Mouse (Mus musculus): ENCODE results near the gene Prss37.

The Prss37 gene

GRCm38 (mm10) chr6:40519408-40519807 is at the start of gene Prss37:
Gene Prss37 (minus strand): TSS chr6:40519508.
- DNase-seq (ENCODE audit: low spot score) = no peak

GRCm38 (mm10) chr6:40554950-40555349 is 35.6 kb upstream of the Prss37 start, which contains the start of gene Olfr461:
Gene Olfr461 (minus strand): TSS chr6:40555050.
- no peak for DNase-seq (ENCODE audit: low spot score)

- no peak for DNase-seq (ENCODE audit: low spot score)
Measured at GRCm38 (mm10) chr6:40544690-40545089, 25.4 kb upstream of the Prss37 start.

GRCm38 (mm10) chr6:40493229-40493628 is 26.1 kb downstream of the Prss37 start, which contains the start of gene Tas2r108:
Gene Tas2r108 (plus strand): TSS chr6:40493529.
- DNase-seq (ENCODE audit: low spot score) = no peak

- no peak for DNase-seq (ENCODE audit: low spot score)
Measured at GRCm38 (mm10) chr6:40490933-40491332, 28.4 kb downstream of the Prss37 start, which contains the start of gene Tas2r137. Gene Tas2r137 (plus strand): TSS chr6:40491233.

GRCm38 (mm10) chr6:40482318-40482717 is 37.0 kb downstream of the Prss37 start:
- no peak for DNase-seq (ENCODE audit: low spot score)

- DNase-seq (ENCODE audit: low spot score) = no peak
Measured at GRCm38 (mm10) chr6:40479705-40480104, 39.6 kb downstream of the Prss37 start.

- DNase-seq (ENCODE audit: low spot score) = no peak
Measured at GRCm38 (mm10) chr6:40476132-40476531, 43.2 kb downstream of the Prss37 start.

- DNase-seq (ENCODE audit: low spot score) = no peak
Measured at GRCm38 (mm10) chr6:40471720-40472010, 47.6 kb downstream of the Prss37 start.

- DNase-seq (ENCODE audit: low spot score) = peak; percentile 93
Measured at GRCm38 (mm10) chr6:40470916-40471719, 48.2 kb downstream of the Prss37 start, which contains the start of gene Ssbp1. Gene Ssbp1 (plus strand): TSS chr6:40471352.

GRCm38 (mm10) chr6:40465710-40466109 is 53.6 kb downstream of the Prss37 start:
- no peak for DNase-seq (ENCODE audit: low spot score)
